Mouse (Mus musculus): ENCODE measurements around the gene Capn9. TPM values are rescaled to one million over a fixed set of nuclear protein-coding genes. Genes with fewer than 3 reads are reported as not detected.

Gene Capn9
- total and polyA plus RNA-seq, 3 experiments, result 0.10 TPM; not detected in 2

- H3K9me3 ChIP-seq (replicated peaks; ENCODE audit: low read length), result no peaks in the 10 kb centered on the region
- H3K27me3 ChIP-seq (replicated peaks), result peaks cover 55% of the 10 kb centered on the region
- H3K27ac ChIP-seq (ENCODE audit: insufficient read depth, low read depth), result no peak within 1 kb of the TSS
- DNase-seq (ENCODE audit: extremely low read depth), result no peak
- in situ Hi-C loops (cut with MboI; ENCODE audit: low pct_ligation_motif_present, low pct_unique_long_range_greater_than_20kb, low sequenced_read_pairs), result no loop called here
- H3K9ac ChIP-seq (ENCODE audit: insufficient read depth, low read depth), result no peak within 1 kb of the TSS
- H3K4me2 ChIP-seq (ENCODE audit: insufficient read depth, low read depth, poor library complexity, severe bottlenecking), result no peak within 1 kb of the TSS
- H3K36me3 ChIP-seq (replicated peaks in 1 of 2; ENCODE audit: control insufficient read depth in 1 of 2, insufficient read depth in 1 of 2, low read length in 1 of 2), result no peaks in the 10 kb centered on the region
- no peak within 1 kb of the TSS for H3K4me3 ChIP-seq (replicated peaks in 1 of 3; ENCODE audit: low read depth in 2 of 3, low read length in 2 of 3, poor library complexity in 1 of 3)
- H3K79me2 ChIP-seq (replicated peaks; ENCODE audit: control insufficient read depth, extremely low read depth, insufficient read depth, poor library complexity, severe bottlenecking), result no peaks in the 10 kb centered on the region
- dilution Hi-C loops (cut with MboI; ENCODE audit: extremely low pct_ligation_motif_present, extremely low pct_unique_long_range_greater_than_20kb, low sequenced_read_pairs), result no loop called here
- H3K4me1 ChIP-seq (ENCODE audit: control insufficient read depth in 1 of 2, insufficient read depth in 2 of 2), result peaks cover 10 to 28% of the 10 kb centered on the region in 2 experiments
- TF ChIP-seq E2F4 (IDR thresholded peaks at IDR 0.05; ENCODE audit: insufficient replicate concordance, low read depth, low read length), result no peak
- TF ChIP-seq EP300 (IDR thresholded peaks at IDR 0.05; ENCODE audit: low read length), result no peak
- no peak for TF ChIP-seq HCFC1 (IDR thresholded peaks at IDR 0.05; ENCODE audit: low read depth, low read length)
- no peak for TF ChIP-seq ETS1 (conservative IDR thresholded peaks at IDR 0.05; ENCODE audit: low read depth, low read length)
- TF ChIP-seq MAFK (IDR thresholded peaks at IDR 0.05; ENCODE audit: insufficient replicate concordance, low read length), result no peak
- TF ChIP-seq TCF12 (IDR thresholded peaks at IDR 0.05; ENCODE audit: low read depth, low read length), result no peak
- no peak for TF ChIP-seq CHD1 (IDR thresholded peaks at IDR 0.05; ENCODE audit: low read depth, low read length)
- no peak for TF ChIP-seq GABPA (IDR thresholded peaks at IDR 0.05; ENCODE audit: insufficient replicate concordance, low read depth, low read length)
- TF ChIP-seq POLR2A (IDR thresholded peaks at IDR 0.05; ENCODE audit: low read depth, low read length), result no peak
- no peak for TF ChIP-seq RCOR1 (conservative IDR thresholded peaks at IDR 0.05; ENCODE audit: low read depth, low read length)
- no peak for TF ChIP-seq SIN3A (IDR thresholded peaks at IDR 0.05; ENCODE audit: low read length)
- TF ChIP-seq MYC (IDR thresholded peaks at IDR 0.05; ENCODE audit: low read depth, low read length), result no peak
- no peak for TF ChIP-seq MAZ (IDR thresholded peaks at IDR 0.05; ENCODE audit: low read depth, low read length)
- no peak for TF ChIP-seq JUND (conservative IDR thresholded peaks at IDR 0.05; ENCODE audit: low read depth, low read length)
Observed at GRCm38 (mm10) chr8:124569593-124569992, 6.3 kb upstream of the Capn9 start, which contains the start of gene Agt. TSS of gene Agt (minus strand) at chr8:124569706.

GRCm38 (mm10) chr8:124571732-124572429, 4.0 kb upstream of the Capn9 start:
- dilution Hi-C loops (cut with MboI; ENCODE audit: extremely low pct_ligation_motif_present, extremely low pct_unique_long_range_greater_than_20kb, low sequenced_read_pairs), result no loop called here
- H3K9ac ChIP-seq (ENCODE audit: insufficient read depth, low read depth), result no peak overlapping the region
- peaks cover 3% of the 10 kb centered on the region for H3K9me3 ChIP-seq (replicated peaks; ENCODE audit: low read length)
- H3K79me2 ChIP-seq (replicated peaks; ENCODE audit: control insufficient read depth, extremely low read depth, insufficient read depth, poor library complexity, severe bottlenecking), result no peaks in the 10 kb centered on the region
- H3K27me3 ChIP-seq (replicated peaks), result peaks cover 39% of the 10 kb centered on the region
- TF ChIP-seq TCF12 (IDR thresholded peaks at IDR 0.05; ENCODE audit: low read depth, low read length) (no peak), NRF1 (IDR thresholded peaks at IDR 0.05; ENCODE audit: low read depth, low read length) (no peak), RAD21 (IDR thresholded peaks at IDR 0.05; ENCODE audit: low read depth, low read length) (no peak), ELF1 (IDR thresholded peaks at IDR 0.05; ENCODE audit: low read depth, low read length) (no peak), SMC3 (IDR thresholded peaks at IDR 0.05; ENCODE audit: low read depth, low read length) (no peak), MAFK (IDR thresholded peaks at IDR 0.05; ENCODE audit: insufficient replicate concordance, low read length) (no peak), JUN (IDR thresholded peaks at IDR 0.05; ENCODE audit: insufficient read depth, low read depth, low read length) (no peak), CHD1 (IDR thresholded peaks at IDR 0.05; ENCODE audit: low read depth, low read length) (no peak), USF1 (IDR thresholded peaks at IDR 0.05; ENCODE audit: low read depth, low read length) (no peak), MXI1 (IDR thresholded peaks at IDR 0.05; ENCODE audit: low read depth, low read length) (no peak), ZC3H11A (IDR thresholded peaks at IDR 0.05; ENCODE audit: low read depth, low read length) (no peak), ZNF384 (IDR thresholded peaks at IDR 0.05; ENCODE audit: low read depth, low read length) (no peak), BHLHE40 (IDR thresholded peaks at IDR 0.05; ENCODE audit: low read depth, low read length) (no peak; the same call in 1 of the 2 replicates), TBP (conservative IDR thresholded peaks at IDR 0.05; ENCODE audit: low read depth, low read length) (no peak), UBTF (IDR thresholded peaks at IDR 0.05; ENCODE audit: low read depth, low read length) (no peak), SIN3A (IDR thresholded peaks at IDR 0.05; ENCODE audit: low read length) (no peak), E2F4 (IDR thresholded peaks at IDR 0.05; ENCODE audit: insufficient replicate concordance, low read depth, low read length) (no peak), ZMIZ1 (IDR thresholded peaks at IDR 0.05; ENCODE audit: low read depth, low read length) (no peak), CTCF (conservative IDR thresholded peaks at IDR 0.05 in 1 of 2, IDR thresholded peaks at IDR 0.05 in 1 of 2; ENCODE audit: low read depth in 2 of 2, low read length in 2 of 2) (no peak), HCFC1 (IDR thresholded peaks at IDR 0.05; ENCODE audit: low read depth, low read length) (no peak)
- peaks cover 10 to 28% of the 10 kb centered on the region in 2 experiments for H3K4me1 ChIP-seq (ENCODE audit: control insufficient read depth in 1 of 2, insufficient read depth in 2 of 2)
- H3K4me2 ChIP-seq (ENCODE audit: insufficient read depth, low read depth, poor library complexity, severe bottlenecking), result no peak overlapping the region
- in situ Hi-C loops (cut with MboI; ENCODE audit: low pct_ligation_motif_present, low pct_unique_long_range_greater_than_20kb, low sequenced_read_pairs), result no loop called here
- H3K4me3 ChIP-seq (replicated peaks in 1 of 3; ENCODE audit: low read depth in 2 of 3, low read length in 2 of 3, poor library complexity in 1 of 3), result no peak overlapping the region
- H3K36me3 ChIP-seq (replicated peaks in 1 of 2; ENCODE audit: control insufficient read depth in 1 of 2, insufficient read depth in 1 of 2, low read length in 1 of 2), result no peaks in the 10 kb centered on the region
- DNase-seq (ENCODE audit: extremely low read depth), result peak; percentile 27
- no peak overlapping the region for H3K27ac ChIP-seq (ENCODE audit: insufficient read depth, low read depth)

Measured in CH12.LX (cell line).